Mouse (Mus musculus) thymus, postnatal 4 days (tissue): Measurements from ENCODE around the gene Cdkn2a.

Source experiments
- DNase-seq: peaks from one replicate; pipeline ENCODE4 v3.0.0; 2021

Gene Cdkn2a

DNA sequence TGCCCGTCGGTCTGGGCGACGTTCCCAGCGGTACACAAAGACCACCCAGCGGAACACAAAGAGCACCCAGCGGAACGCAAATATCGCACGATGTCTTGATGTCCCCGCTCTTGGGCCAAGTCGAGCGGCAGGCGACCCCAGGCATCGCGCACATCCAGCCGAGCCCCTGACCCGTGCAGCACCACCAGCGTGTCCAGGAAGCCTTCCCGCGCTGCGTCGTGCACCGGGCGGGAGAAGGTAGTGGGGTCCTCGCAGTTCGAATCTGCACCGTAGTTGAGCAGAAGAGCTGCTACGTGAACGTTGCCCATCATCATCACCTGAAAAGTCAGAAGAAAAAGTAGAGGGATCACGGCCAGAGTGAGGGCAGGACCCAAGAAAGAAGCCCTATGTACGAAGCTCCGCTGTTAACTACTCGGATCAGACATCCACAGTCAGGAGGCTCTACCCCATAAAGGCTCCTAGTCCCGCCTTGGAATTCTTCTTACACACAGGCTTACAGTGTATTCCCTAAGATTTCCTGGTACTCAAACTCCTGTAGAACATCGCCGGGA lies 17.7 kb downstream of the Cdkn2a start:
- no peak for DNase-seq

DNA sequence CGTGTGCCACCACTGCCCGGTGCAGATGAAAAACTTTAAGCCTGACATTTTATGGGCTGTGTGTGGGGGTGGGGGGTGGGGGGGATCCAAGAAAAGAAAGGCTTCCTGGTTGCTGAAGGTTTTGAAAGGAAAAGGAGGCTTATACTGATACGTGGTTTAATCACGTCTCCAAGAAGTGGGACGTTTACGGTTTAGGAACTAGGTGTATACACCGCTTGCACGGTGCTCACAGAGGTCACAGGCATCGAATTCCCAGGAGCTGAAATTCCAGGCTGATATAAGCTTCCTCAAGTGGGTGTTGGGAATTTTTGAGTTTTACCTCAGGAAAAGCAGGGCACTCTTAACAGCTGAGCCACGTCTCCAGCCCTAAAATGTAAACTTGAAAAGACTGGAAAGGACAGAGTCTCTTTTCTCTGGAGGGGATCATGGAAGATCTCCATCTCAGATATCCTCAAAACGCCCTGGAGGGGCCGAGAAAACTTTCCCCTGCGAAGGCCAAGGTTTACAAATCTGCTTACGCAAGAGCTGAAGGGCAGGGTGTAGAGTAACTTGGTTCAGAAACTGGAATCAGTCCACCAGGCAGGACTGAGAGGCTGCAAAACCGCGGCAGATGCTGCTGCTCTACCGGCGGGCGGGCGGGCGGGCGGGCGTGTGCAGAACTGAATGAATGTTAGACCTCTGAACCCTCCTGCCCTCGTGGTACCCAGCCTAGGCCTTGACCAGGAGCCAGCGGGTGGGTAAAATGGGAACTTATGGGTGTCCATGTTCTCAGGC lies 18.5 kb downstream of the Cdkn2a start:
- DNase-seq, result no peak

- no peak for DNase-seq
Measured at GRCm38 (mm10) chr4:89274829-89275548, 19.5 kb downstream of the Cdkn2a start.

- DNase-seq, result no peak
Measured at GRCm38 (mm10) chr4:89274006-89274405, 20.4 kb downstream of the Cdkn2a start.

DNA sequence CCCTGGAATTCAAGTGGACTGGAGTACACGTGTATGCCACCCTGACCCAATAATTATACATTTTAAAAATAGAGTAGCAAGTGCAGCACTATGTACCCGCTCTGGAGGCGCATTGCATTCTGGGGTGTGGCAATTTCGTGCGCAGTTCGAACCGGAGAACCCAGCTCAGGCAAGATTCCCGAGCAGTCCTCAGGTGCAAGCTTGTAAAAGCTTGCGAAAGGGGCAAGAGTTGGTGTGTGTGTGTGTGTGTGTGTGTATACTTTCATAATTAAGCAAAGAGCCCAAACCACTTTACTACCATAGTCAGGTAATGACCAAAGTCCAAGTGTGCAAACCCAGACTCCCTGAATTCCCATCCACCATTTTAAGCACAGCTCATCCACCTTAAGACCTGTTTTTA lies 20.9 kb downstream of the Cdkn2a start:
- DNase-seq, result no peak

DNA sequence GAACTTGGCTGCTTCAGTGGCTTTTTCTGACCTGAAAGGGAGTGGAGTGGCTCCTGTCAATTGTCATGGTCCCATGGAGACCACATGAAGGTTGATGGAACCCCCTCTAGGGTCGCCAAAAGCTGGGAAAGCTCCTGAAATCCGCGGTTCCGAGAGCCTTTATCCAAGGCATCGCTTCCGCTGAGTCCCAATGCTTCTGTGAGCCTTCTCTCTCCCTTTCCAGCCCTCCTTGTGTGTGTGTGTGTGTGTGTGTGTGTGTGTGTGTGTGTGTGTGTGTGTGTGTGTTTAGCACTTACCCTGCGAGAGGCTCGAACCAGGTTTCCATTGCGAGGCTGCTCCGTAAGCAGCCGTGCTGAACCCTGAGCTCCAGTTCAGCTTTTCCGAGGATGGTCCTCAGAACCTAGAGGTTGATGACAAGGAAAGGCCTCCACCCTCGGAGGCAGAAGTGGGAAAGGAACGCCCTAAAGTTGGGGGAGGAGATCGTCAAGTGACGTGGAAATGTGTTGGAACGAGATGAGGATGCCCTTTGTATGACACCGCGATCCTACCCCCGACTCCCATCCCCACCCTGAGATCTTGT lies 21.4 kb downstream of the Cdkn2a start:
- DNase-seq, result no peak

DNA sequence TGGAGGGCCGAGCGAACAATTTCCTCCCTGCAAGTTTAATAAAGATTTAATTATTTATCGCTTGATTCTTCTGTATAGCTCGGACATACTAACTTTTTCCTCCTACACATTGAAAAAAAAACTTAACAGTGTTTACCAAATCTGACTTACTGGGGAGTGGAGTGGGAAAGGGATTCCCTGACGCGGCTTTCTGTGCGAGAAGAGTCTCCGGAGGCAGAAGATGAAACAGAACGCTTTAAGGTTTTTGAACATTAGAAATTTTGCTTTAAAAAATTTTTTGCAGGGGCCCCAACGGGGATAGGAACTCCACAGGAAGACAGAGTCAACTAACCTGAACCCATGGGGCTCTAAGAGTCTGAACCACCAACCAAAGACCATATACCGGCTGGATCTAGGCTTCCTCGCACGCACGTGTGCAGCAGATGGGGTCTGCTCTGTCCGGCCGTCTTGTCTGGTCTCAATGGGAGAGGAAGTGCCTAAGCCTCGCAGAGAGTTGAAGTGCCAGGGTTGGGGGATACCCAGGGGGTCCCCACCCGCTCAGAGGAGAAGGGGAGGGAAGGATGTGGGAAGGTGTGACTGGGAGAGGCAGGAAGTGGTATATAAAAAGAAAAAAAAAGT lies 22.2 kb downstream of the Cdkn2a start:
- no peak for DNase-seq

- DNase-seq, result no peak
Measured at GRCm38 (mm10) chr4:89257768-89258167, 36.7 kb downstream of the Cdkn2a start.

DNA sequence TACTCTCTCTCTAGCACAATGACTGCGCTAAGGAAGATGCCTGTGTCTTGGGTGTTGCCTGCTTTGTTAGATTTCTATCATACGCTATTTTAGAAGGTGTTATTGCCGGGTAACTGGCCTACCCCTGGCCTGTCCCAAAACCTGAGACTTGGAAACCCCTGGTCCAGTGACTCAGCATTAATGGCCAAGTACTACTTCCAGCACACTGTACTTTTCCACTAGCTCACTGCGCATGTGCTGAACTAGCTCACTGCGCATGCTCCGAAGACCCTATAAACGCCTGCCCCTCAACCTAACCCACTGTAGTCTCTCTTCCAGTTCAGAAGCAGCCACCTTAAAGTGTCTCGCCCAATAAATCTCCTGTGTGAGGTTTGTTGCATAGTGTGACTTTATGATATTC lies 60.0 kb downstream of the Cdkn2a start:
- no peak for DNase-seq
